Mouse (Mus musculus) CH12.LX (cell line): ENCODE results near the gene Olfr1375. TPM values are rescaled to one million over a fixed set of nuclear protein-coding genes. Genes with fewer than 3 reads are reported as not detected.

Source experiments
- DNase-seq: peaks from one replicate; pipeline ENCODE4 v3.0.0-alpha.2; 2013; ENCODE audit errors: extremely low read depth
- H3K27ac ChIP-seq: 2 replicates; pipeline ENCODE4 v1.5.1; 2012; ENCODE audit warnings: low read depth, mild to moderate bottlenecking, control low read depth, moderate library complexity; ENCODE audit not compliant: insufficient read depth
- H3K27me3 ChIP-seq: replicated peaks from 2 replicates; pipeline ENCODE3; 2012; ENCODE audit warnings: inconsistent platforms
- H3K36me3 ChIP-seq, 2 experiments: replicated peaks in 1 of 2; 2 replicates each; pipeline versions ENCODE3 to v1.6.1; 2012; ENCODE audit warnings: inconsistent platforms in 1 of 2, low read length in 1 of 2, mild to moderate bottlenecking in 1 of 2, mixed read lengths in 1 of 2, moderate library complexity in 1 of 2; ENCODE audit not compliant: control insufficient read depth in 1 of 2, insufficient read depth in 1 of 2
- H3K4me1 ChIP-seq, 2 experiments: 2 replicates each; pipeline ENCODE4 v1.6.1; 2012; ENCODE audit warnings: inconsistent platforms in 1 of 2, moderate library complexity in 1 of 2; ENCODE audit not compliant: insufficient read depth in 2 of 2, control insufficient read depth in 1 of 2
- H3K4me2 ChIP-seq: 2 replicates; pipeline ENCODE4 v1.6.1; 2012; ENCODE audit warnings: low read depth, mild to moderate bottlenecking, control low read depth; ENCODE audit not compliant: poor library complexity, insufficient read depth, severe bottlenecking
- H3K4me3 ChIP-seq, 3 experiments: fragments of 150-350 bp in 1 of 3; sonication (generic) in 1 of 3; replicated peaks in 1 of 3; 2 replicates each; pipeline versions ENCODE3 to v1.5.1; 2011 to 2012; ENCODE audit warnings: low read depth in 2 of 3, low read length in 2 of 3, mild to moderate bottlenecking in 2 of 3, moderate library complexity in 2 of 3, control low read depth in 1 of 3, improper control_type of control experiment in 1 of 3, inconsistent platforms in 1 of 3, mixed read lengths in 1 of 3; ENCODE audit not compliant: poor library complexity in 1 of 3
- H3K79me2 ChIP-seq: replicated peaks from 2 replicates; pipeline ENCODE4 v1.6.1; 2012; ENCODE audit warnings: mild to moderate bottlenecking, moderate library complexity; ENCODE audit not compliant: control insufficient read depth, poor library complexity, insufficient read depth, severe bottlenecking; ENCODE audit errors: extremely low read depth
- H3K9ac ChIP-seq: 2 replicates; pipeline ENCODE4 v1.6.1; 2012; ENCODE audit warnings: low read depth, mild to moderate bottlenecking, control low read depth, moderate library complexity; ENCODE audit not compliant: insufficient read depth
- H3K9me3 ChIP-seq: replicated peaks from 2 replicates; pipeline ENCODE3; 2012; ENCODE audit warnings: low read length, inconsistent platforms, mixed read lengths
- CTCF ChIP-seq, 2 experiments: IDR thresholded peaks in 1 of 2; conservative IDR thresholded peaks in 1 of 2; 2 replicates each; pipeline ENCODE4 v1.5.1; 2011 to 2012; ENCODE audit warnings: low read depth in 2 of 2, low read length in 2 of 2, improper control_type of control experiment in 1 of 2, inconsistent platforms in 1 of 2, mild to moderate bottlenecking in 1 of 2, moderate library complexity in 1 of 2
- ELF1 ChIP-seq: IDR thresholded peaks from 2 replicates; pipeline ENCODE4 v1.6.1; 2014; ENCODE audit warnings: low read depth, mild to moderate bottlenecking, inconsistent platforms, low read length, improper control_type of control experiment
- EP300 ChIP-seq: IDR thresholded peaks from 2 replicates; pipeline ENCODE4 v1.6.1; 2011; ENCODE audit warnings: low read length, improper control_type of control experiment
- ETS1 ChIP-seq: conservative IDR thresholded peaks from 2 replicates; pipeline ENCODE4 v1.6.1; 2012; ENCODE audit warnings: low read depth, mild to moderate bottlenecking, inconsistent platforms, low read length, improper control_type of control experiment, moderate library complexity
- HCFC1 ChIP-seq: IDR thresholded peaks from 2 replicates; pipeline ENCODE4 v1.6.1; 2012; ENCODE audit warnings: low read depth, mild to moderate bottlenecking, inconsistent platforms, low read length, improper control_type of control experiment
- JUND ChIP-seq: conservative IDR thresholded peaks from 2 replicates; pipeline ENCODE4 v1.6.1; 2011; ENCODE audit warnings: low read depth, low read length, improper control_type of control experiment
- MAFK ChIP-seq: IDR thresholded peaks from 2 replicates; pipeline ENCODE4 v1.6.1; 2011; ENCODE audit warnings: low read length, improper control_type of control experiment; ENCODE audit not compliant: insufficient replicate concordance
- MXI1 ChIP-seq: IDR thresholded peaks from 2 replicates; pipeline ENCODE4 v1.6.1; 2011; ENCODE audit warnings: mild to moderate bottlenecking, low read depth, low read length, improper control_type of control experiment
- PAX5 ChIP-seq: IDR thresholded peaks from 2 replicates; pipeline ENCODE4 v1.6.1; 2012; ENCODE audit warnings: low read length, inconsistent platforms, mixed read lengths
- POLR2A ChIP-seq: IDR thresholded peaks from 2 replicates; pipeline ENCODE4 v1.6.1; 2011; ENCODE audit warnings: low read depth, mild to moderate bottlenecking, improper control_type of control experiment, low read length
- RAD21 ChIP-seq: IDR thresholded peaks from 2 replicates; pipeline ENCODE4 v1.6.1; 2011; ENCODE audit warnings: low read depth, mild to moderate bottlenecking, low read length, improper control_type of control experiment, moderate library complexity
- RCOR1 ChIP-seq: conservative IDR thresholded peaks from 2 replicates; pipeline ENCODE4 v1.6.1; 2012; ENCODE audit warnings: low read depth, mild to moderate bottlenecking, inconsistent platforms, low read length, improper control_type of control experiment
- SIN3A ChIP-seq: IDR thresholded peaks from 2 replicates; pipeline ENCODE4 v1.6.1; 2012; ENCODE audit warnings: low read length, improper control_type of control experiment, inconsistent platforms
- SMC3 ChIP-seq: IDR thresholded peaks from 2 replicates; pipeline ENCODE4 v1.6.1; 2011; ENCODE audit warnings: low read depth, low read length, improper control_type of control experiment
- TCF12 ChIP-seq: IDR thresholded peaks from 2 replicates; pipeline ENCODE4 v1.6.1; 2014; ENCODE audit warnings: low read depth, mild to moderate bottlenecking, inconsistent platforms, low read length, improper control_type of control experiment
- UBTF ChIP-seq: IDR thresholded peaks from 2 replicates; pipeline ENCODE4 v1.6.1; 2012; ENCODE audit warnings: low read depth, mild to moderate bottlenecking, inconsistent platforms, low read length, improper control_type of control experiment, moderate library complexity
- USF2 ChIP-seq: conservative IDR thresholded peaks from 2 replicates; pipeline ENCODE4 v1.6.1; 2011; ENCODE audit warnings: low read depth, low read length, improper control_type of control experiment
- dilution Hi-C: fragments of 300-500 bp; cut with MboI; formaldehyde crosslinking; loops from 2 replicates; pipeline ENCODE4 v1.14.3; 2020; ENCODE audit warnings: low sequenced_read_pairs; ENCODE audit not compliant: extremely low pct_unique_long_range_greater_than_20kb, extremely low pct_ligation_motif_present
- in situ Hi-C: fragments of 300-500 bp; cut with MboI; formaldehyde crosslinking; loops from 3 replicates; pipeline ENCODE4 v1.14.3; 2019; ENCODE audit warnings: low sequenced_read_pairs, low pct_ligation_motif_present, low pct_unique_long_range_greater_than_20kb, mixed read lengths
- polyA plus RNA-seq: library from polyadenylated mRNA; unstranded; fragments of >175 nt; gene quantifications from 2 replicates; pipeline ENCODE4 v1.2.1, GENCODE M21; 2012; ENCODE audit warnings: low read depth; ENCODE audit not compliant: insufficient read length
- total RNA-seq, 2 experiments: library from RNA; depleted of rRNA; stranded (reverse); fragments of 300-350 nt in 1 of 2; fragments of >200 nt in 1 of 2; gene quantifications; 2 replicates each; pipeline ENCODE4 v1.2.3; 2012 to 2014

Olfr1375 gene
- total and polyA plus RNA-seq, 3 experiments: not detected

- Histone ChIP-seq H3K9ac (no peak overlapping the region), H3K4me3 (no peak overlapping the region), H3K9me3 (peaks cover 6% of the 10 kb centered on the region), H3K4me1 (no peaks in the 10 kb centered on the region), H3K79me2 (no peaks in the 10 kb centered on the region), H3K4me2 (no peak overlapping the region), H3K27ac (no peak overlapping the region), H3K36me3 (no peaks in the 10 kb centered on the region), H3K27me3 (peaks cover 44% of the 10 kb centered on the region)
- dilution Hi-C loops: no loop called here
- in situ Hi-C loops: loop anchor here (25.0 kb wide), 1 partner anchor 266 kb away; no protein-coding TSS in a partner anchor
- TF ChIP-seq UBTF (no peak), JUND (no peak), MXI1 (no peak), POLR2A (no peak), CTCF (conservative IDR thresholded peaks at IDR 0.05 in 1 of 2, IDR thresholded peaks at IDR 0.05 in 1 of 2; ENCODE audit: low read depth in 2 of 2, low read length in 2 of 2) (peak in 1 of 2 experiments; percentile 54; a peak in 3 of 4 replicates), SMC3 (peak; percentile 44), MAFK (no peak), RCOR1 (no peak), ETS1 (no peak), EP300 (no peak), PAX5 (no peak), RAD21 (peak; percentile 28)
- DNase-seq: peak; percentile 27
Observed at GRCm38 (mm10) chr11:51053230-51053629, 5.3 kb downstream of the Olfr1375 start.

DNA sequence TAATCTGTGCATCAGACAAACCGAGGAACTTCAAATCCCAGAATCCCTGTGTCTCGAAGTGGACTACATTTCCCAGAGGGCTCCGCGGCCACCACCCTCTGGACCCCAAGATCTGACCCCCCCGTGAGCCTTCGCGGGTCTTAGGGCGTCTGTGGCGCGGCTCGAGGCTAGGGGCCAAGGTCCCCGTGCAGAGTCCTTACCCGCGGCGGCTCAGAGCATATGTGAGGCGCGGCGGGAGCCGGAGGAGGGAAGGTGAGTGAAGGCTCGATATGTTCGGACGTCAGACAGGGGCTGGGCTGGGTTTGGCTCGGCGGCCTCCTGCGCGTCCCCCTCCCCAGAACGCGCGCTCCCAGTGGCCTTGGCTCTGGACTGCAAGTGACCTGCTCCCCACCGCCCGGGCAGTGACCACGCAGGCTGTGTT lies 11.3 kb downstream of the Olfr1375 start, which contains the start of gene Zfp354a:
Zfp354a (plus strand) TSS at position 107 of the 421 bp plus-strand sequence.
- Histone ChIP-seq H3K4me1 (no peaks in the 10 kb centered on the region), H3K79me2 (no peaks in the 10 kb centered on the region), H3K4me3 (no peak within 1 kb of the TSS), H3K9me3 (peaks cover 6% of the 10 kb centered on the region), H3K27ac (no peak within 1 kb of the TSS), H3K27me3 (peaks cover 49% of the 10 kb centered on the region), H3K36me3 (no peaks in the 10 kb centered on the region), H3K9ac (no peak within 1 kb of the TSS), H3K4me2 (no peak within 1 kb of the TSS)
- TF ChIP-seq SIN3A: no peak
- dilution Hi-C loops: no loop called here
- in situ Hi-C loops: loop anchor here (25.0 kb wide), 1 partner anchor 272 kb away; no protein-coding TSS in a partner anchor
- DNase-seq: no peak

- H3K4me2 ChIP-seq: no peak overlapping the region
- no peaks in the 10 kb centered on the region for H3K4me1 ChIP-seq
- no peak overlapping the region for H3K27ac ChIP-seq
- no peaks in the 10 kb centered on the region for H3K36me3 ChIP-seq
- no peaks in the 10 kb centered on the region for H3K79me2 ChIP-seq
- in situ Hi-C loops (loop anchor here (25.0 kb wide), 1 partner anchor 272 kb away; no protein-coding TSS in a partner anchor), dilution Hi-C loops (no loop called here)
- TF ChIP-seq ELF1: no peak
- no peak for TF ChIP-seq USF2
- TF ChIP-seq RAD21: no peak
- TF ChIP-seq TCF12: no peak
- no peak for TF ChIP-seq HCFC1
- no peak overlapping the region for H3K9ac ChIP-seq
- peaks cover 6% of the 10 kb centered on the region for H3K9me3 ChIP-seq
- no peak overlapping the region for H3K4me3 ChIP-seq
- H3K27me3 ChIP-seq: peaks cover 54% of the 10 kb centered on the region
- no peak for DNase-seq
Observed at GRCm38 (mm10) chr11:51059640-51060039, 11.7 kb downstream of the Olfr1375 start.
